Mouse (Mus musculus) forebrain, embryonic 13.5 days (tissue): ENCODE data around the gene Tbce. TPM values are rescaled to one million over a fixed set of nuclear protein-coding genes. Genes with fewer than 3 reads are reported as not detected.

Experiments used
- ATAC-seq: fragments of 200-750 bp; cut with Nextera tagmentation; 2 replicates; pipeline ENCODE4 v1.8.0; 2017
- H3K27ac ChIP-seq: fragments of 300-500 bp; sonication (generic); 2 replicates; pipeline ENCODE4 v1.5.1; 2015; ENCODE audit warnings: inconsistent platforms, mild to moderate bottlenecking, moderate library complexity
- H3K27me3 ChIP-seq: fragments of 300-500 bp; sonication (generic); 2 replicates; pipeline ENCODE4 v1.6.1; 2015; ENCODE audit warnings: mild to moderate bottlenecking, inconsistent platforms
- H3K36me3 ChIP-seq: fragments of 300-500 bp; sonication (generic); 2 replicates; pipeline ENCODE4 v1.6.1; 2015; ENCODE audit warnings: mild to moderate bottlenecking, inconsistent platforms; ENCODE audit not compliant: poor library complexity, severe bottlenecking
- H3K4me1 ChIP-seq: fragments of 300-500 bp; sonication (generic); 2 replicates; pipeline ENCODE4 v1.6.1; 2015; ENCODE audit warnings: inconsistent platforms
- H3K4me2 ChIP-seq: fragments of 300-500 bp; sonication (generic); 2 replicates; pipeline ENCODE4 v1.6.1; 2015; ENCODE audit warnings: inconsistent platforms, mild to moderate bottlenecking, moderate library complexity
- H3K4me3 ChIP-seq: fragments of 300-500 bp; sonication (generic); 2 replicates; pipeline ENCODE4 v1.5.1; 2015; ENCODE audit warnings: mild to moderate bottlenecking, inconsistent platforms
- H3K9ac ChIP-seq: fragments of 300-500 bp; sonication (generic); 2 replicates; pipeline ENCODE4 v1.6.1; 2015; ENCODE audit warnings: mild to moderate bottlenecking, inconsistent platforms
- H3K9me3 ChIP-seq: fragments of 300-500 bp; sonication (generic); replicated peaks from 2 replicates; pipeline ENCODE4 v1.6.1; 2016; ENCODE audit warnings: inconsistent platforms
- WGBS: fragments of 180-500 bp; shearing (Covaris S2); methylation state at CpG from one replicate; pipeline ENCODE4 v1.1.7; 2015; 5-methylcytosine and 5-hydroxymethylcytosine counted together
- polyA plus RNA-seq: library from polyadenylated mRNA; unstranded; fragments of >200 nt; fragmentation: Nextera tagmentation; extraction: Ambion mirVana; gene quantifications from 2 replicates; pipeline ENCODE4 v1.2.1, GENCODE M21; 2015

The Tbce gene
- polyA plus RNA-seq, 1 experiment from 2014 or later: 81.0 TPM

- Histone ChIP-seq H3K9ac (no peak overlapping the region), H3K9me3 (no peaks in the 10 kb centered on the region), H3K4me2 (no peak overlapping the region), H3K36me3 (peaks cover 10% of the 10 kb centered on the region), H3K4me1 (peaks cover 19% of the 10 kb centered on the region), H3K27me3 (no peaks in the 10 kb centered on the region), H3K4me3 (no peak overlapping the region), H3K27ac (no peak overlapping the region)
- no peak for ATAC-seq
- WGBS: 84% methylated on average over 4 of the region's 4 CpGs
These were observed 82.8 kb downstream of the Tbce start for GRCm38 (mm10) chr13:13956686-13957085.

DNA sequence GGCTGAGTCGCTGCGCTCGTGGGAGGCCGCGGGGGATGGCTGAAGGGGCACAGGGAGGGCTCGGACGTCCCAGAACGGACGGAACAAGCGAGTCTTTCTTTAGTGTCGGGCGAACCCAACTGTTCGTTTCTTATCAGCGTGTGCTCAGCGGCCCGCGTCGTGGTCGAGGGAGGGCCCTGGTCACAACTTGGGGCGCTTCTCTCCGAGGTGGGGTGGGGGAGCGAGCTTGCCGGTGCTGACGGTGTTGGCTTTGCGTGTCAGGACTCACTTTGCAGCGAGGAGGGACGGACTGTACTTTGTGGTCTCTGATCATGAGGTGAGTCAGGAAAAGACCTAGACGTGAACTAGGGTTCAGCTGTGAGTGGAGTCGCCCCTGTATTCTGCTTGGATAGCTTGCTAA is 84.5 kb downstream of the Tbce start:
- WGBS: under 1% methylated on average over 28 of the region's 29 CpGs
- peak overlapping the region; percentile 78 for H3K4me2 ChIP-seq
- peak overlapping the region; percentile 65; the same call in 1 of the 2 replicates for H3K27ac ChIP-seq
- no peaks in the 10 kb centered on the region for H3K27me3 ChIP-seq
- no peak for ATAC-seq
- H3K9ac ChIP-seq: peak overlapping the region; percentile 81
- H3K4me1 ChIP-seq: peaks cover 19% of the 10 kb centered on the region
- H3K4me3 ChIP-seq: peak overlapping the region; percentile 70
- no peaks in the 10 kb centered on the region for H3K9me3 ChIP-seq
- H3K36me3 ChIP-seq: peaks cover 10% of the 10 kb centered on the region

DNA sequence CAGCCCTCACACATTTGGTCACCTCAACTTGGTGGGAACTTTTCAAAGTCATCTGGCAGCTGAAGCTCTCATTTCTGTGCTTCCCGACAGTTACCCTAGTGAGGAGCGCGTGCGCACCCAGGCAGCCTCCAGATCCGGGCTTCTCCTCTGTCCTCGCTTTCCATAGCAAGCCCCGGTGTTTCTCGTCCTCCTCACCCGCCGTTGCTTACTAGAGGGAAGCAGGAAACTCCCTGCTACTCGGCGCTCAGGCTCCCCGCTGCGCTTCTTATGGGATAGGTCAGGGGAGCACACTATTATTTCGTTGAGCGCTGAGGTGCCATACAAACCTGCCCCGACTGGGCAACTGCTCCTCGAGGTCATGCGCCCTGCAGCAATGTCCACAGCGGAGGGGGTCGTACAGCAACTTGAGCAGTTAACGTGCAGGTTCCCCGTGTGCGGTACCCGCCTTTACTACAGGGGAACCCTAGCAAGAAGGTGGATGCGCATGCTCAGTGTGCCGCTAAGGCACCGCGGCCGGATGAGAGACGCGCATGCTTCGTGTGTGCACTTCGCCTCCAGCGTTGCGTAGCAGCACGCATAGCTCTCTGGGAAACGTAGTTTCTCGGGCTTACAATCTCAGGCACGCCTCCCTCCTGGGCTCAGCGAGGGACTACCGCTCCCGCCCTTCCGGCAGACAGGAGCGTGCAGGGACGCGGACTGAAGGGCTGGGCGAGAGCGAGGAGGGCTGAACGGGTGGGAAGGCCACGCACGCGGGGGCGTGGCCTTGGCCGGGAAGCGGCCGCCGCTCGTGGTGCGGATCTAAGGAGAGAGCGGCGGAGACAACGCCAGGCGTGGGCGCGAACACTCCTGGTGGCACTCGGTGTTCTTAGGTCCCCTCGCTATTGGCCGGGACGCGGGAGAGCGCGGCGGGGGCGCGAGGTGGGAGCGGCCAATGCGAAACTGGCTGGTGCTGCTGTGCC is 85.3 kb downstream of the Tbce start, which contains the start of gene B3galnt2:
Gene B3galnt2, plus strand, starts transcription at position 596 of the 959 bp plus-strand sequence.
- H3K4me1 ChIP-seq: peaks cover 19% of the 10 kb centered on the region
- H3K9me3 ChIP-seq: no peaks in the 10 kb centered on the region
- peak within 1 kb of the TSS; percentile 66; the same call in 1 of the 2 replicates for H3K27ac ChIP-seq
- peaks cover 10% of the 10 kb centered on the region for H3K36me3 ChIP-seq
- no peaks in the 10 kb centered on the region for H3K27me3 ChIP-seq
- under 1% methylated on average over 70 of the region's 78 CpGs for WGBS
- H3K9ac ChIP-seq: peak within 1 kb of the TSS; percentile 81
- peak within 1 kb of the TSS; percentile 70 for H3K4me3 ChIP-seq
- H3K4me2 ChIP-seq: peak within 1 kb of the TSS; percentile 78
- peak; percentile 99 for ATAC-seq

Other genes with a start within 250 kb of the Tbce start
- 25.3 and 32.6 TPM in 2 replicates for gene B3galnt2, start 85.2 kb downstream of the Tbce start, polyA plus RNA-seq
- 108 and 111 TPM in 2 replicates for gene Arid4b, start 23.6 kb upstream of the Tbce start, polyA plus RNA-seq
- 70.7 and 74.7 TPM in 2 replicates for gene Ggps1, start 23.9 kb upstream of the Tbce start, polyA plus RNA-seq